9 mouse cellular contexts compared by ENCODE assay signal in genomic region chr10:53925456-53925855, GRCm38 (mm10).
A peak's percentile ranks its signal among the peaks of the same experiment; 100 is the strongest.
DNase-seq lines count a peak whose midpoint lies in the region; ATAC-seq lines count a peak whose summit lies in the region.
"Had no signal": no experiment of that assay in that cellular context is flagged by ENCODE, and none has a peak within 500 bp of the region (broad histone marks: within the 10 kb centered on the region; RNA-seq: fewer than 3 reads in every experiment).

No protein-coding gene starts in this region.

- intact Hi-C loops in heart, postnatal 10 days (cut with DNase I) = no loop called here

- peak; percentile 30; the same call in 1 of the 2 replicates for ATAC-seq in common myeloid progenitor, adult 5-6 weeks (replicated peaks; ENCODE audit: low read depth, poor library complexity, severe bottlenecking)
- ATAC-seq in CD4-positive, CD25-positive, alpha-beta regulatory T cell, adult 4 months = no peak

- peak; percentile 9 to 23 for DNase-seq in heart, postnatal 10 days
- DNase-seq in heart, postnatal 4 days = no peak
- peak; percentile 40 to 69 for DNase-seq in right cerebral cortex, postnatal 10 days (ENCODE audit: low spot score in 2 of 2)
- DNase-seq in right cerebral cortex, postnatal 25 days = no peak
- DNase-seq in embryo, embryonic 10 days (ENCODE audit: low spot score) = no peak
- DNase-seq: lung, postnatal 36 days; thymus, adult 18-20 months had no signal

Comparison
In these comparisons a context has a peak if more than half of its experiments do, and no peak if none do; other contexts are left out.
1. DNase-seq: peak in heart, postnatal 10 days (2 of 2) and right cerebral cortex, postnatal 10 days (2 of 2); none in heart, postnatal 4 days (single experiment), right cerebral cortex, postnatal 25 days (single experiment) and embryo, embryonic 10 days (single experiment).